Mouse (Mus musculus) spleen, postnatal 36 days (tissue): ENCODE measurements around the gene Cpsf4.
"Not testable (repeated sequence)": the region's sequence is repeated elsewhere in the genome, so short reads cannot be mapped to it uniquely, and the experiment has no call there.

ENCODE experiments used
- DNase-seq, 2 experiments: peaks; one replicate each; pipeline ENCODE4 v3.0.0; 2022; ENCODE audit warnings: low spot score in 2 of 2, mixed read lengths in 1 of 2

The Cpsf4 gene

GRCm38 (mm10) chr5:145223395-145223794 is 56.4 kb downstream of the Cpsf4 start:
- no peak for DNase-seq

GRCm38 (mm10) chr5:145226453-145226852 is 59.4 kb downstream of the Cpsf4 start:
- DNase-seq, result no peak

- not testable (repeated sequence) for DNase-seq
Measured at GRCm38 (mm10) chr5:145229283-145229682, 62.3 kb downstream of the Cpsf4 start.

- DNase-seq, result no peak
Measured at GRCm38 (mm10) chr5:145230641-145231040, 63.6 kb downstream of the Cpsf4 start.

- peak; percentile 97 for DNase-seq
Measured at GRCm38 (mm10) chr5:145231367-145231871, 64.4 kb downstream of the Cpsf4 start, which contains the start of gene Zfp655. TSS of gene Zfp655 (plus strand) at chr5:145231715.
